Mouse (Mus musculus) gastrocnemius, adult 8-10 months (tissue): Measurements from ENCODE around the gene Dapk2. TPM values are rescaled to one million over a fixed set of nuclear protein-coding genes. Genes with fewer than 3 reads are reported as not detected.

Experiments used
- DNase-seq, 2 experiments: peaks; one replicate each; pipeline ENCODE4 v3.0.0; 2022; ENCODE audit warnings: low spot score in 2 of 2
- total RNA-seq, 4 experiments: library from RNA; stranded (reverse); gene quantifications; 2 replicates each; pipeline ENCODE4 v1.2.4; 2022

The Dapk2 gene
- total RNA-seq: 10 to 100 TPM; 28.1 to 36.2 (median 34.1) TPM

DNA sequence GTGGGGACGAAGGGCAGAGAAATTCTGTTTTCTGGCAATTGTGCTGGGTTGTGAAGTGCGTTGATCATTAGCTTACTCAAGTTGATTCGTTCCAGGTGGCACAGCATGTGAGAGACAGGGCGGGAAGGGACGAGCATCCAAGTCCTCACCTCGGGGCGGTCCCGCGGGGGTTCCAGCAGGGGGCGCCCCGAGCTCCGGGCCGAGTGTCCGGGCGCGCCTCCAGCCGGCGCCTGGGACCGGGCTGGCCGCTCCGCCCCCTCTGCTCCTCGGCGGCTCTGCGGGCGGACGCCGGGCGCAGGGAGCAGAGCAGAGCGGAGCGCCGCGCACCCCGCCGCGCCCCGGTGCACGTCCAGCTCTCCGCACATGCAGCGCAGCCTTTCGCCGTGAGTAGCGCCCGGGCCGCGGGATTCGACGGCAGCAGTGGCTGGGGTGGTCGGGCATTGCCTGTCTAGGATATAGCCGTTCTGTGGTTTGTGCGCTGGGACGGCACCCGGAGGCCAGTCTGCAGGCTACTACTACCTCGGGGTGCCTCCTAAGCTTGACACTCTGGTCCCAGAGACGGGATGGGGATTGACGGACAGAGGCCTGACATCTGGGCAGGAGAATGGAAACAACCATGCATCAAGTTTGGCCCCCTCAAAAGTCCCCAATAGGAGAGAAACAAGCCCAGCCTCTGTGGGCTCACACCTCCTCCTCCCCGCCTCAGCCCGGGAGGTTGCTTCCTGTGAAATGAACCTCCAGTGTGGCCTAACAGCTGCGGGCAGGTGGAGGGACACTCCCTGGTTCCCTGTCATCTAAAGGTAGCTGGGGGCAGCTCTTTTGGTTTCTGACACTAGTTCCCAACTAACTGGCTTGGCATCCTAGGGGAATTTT lies at the start of gene Dapk2:
Gene Dapk2 (plus strand): TSS at position 266 of the 873 bp plus-strand sequence.
- peak; percentile 77 to 86 for DNase-seq

DNA sequence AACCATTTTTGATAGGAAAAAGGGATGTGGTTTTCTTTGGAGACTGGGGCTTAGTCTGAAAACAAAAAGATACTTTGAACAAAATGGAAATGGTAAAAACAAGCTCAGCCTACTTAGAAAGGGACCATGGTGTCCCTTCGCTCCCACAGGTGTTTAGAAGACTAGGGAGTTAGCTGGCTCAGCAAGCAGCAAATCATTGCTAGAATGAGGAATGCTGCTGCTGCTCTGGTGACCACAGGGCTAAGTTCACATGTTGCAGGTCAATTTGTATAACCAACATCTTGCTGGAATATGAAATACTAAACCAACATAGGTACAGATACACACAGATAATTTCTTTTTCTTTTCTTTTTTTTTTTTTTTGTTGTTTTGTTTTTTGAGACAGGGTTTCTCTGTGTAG lies 48.4 kb upstream of the Dapk2 start:
- no peak for DNase-seq

DNA sequence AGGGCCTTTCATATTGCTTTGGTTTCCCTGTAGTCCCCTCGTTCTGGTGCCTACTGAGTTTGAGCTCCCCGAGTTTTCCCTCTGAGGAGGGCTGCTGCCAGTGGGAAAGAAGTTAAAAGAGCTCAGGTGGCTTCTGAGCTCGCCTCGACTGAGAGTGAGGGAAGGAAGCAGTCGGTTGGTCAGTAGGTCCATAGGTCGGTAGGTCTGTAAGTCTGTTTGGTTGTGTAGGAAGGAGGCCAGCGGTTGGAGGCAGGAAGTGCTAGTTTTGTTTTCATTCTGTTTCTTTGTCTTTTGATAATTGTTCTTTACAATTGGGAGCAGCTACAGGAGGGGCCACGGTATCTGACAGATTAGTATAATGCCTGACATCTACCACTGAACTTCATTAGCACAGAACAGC lies 47.9 kb upstream of the Dapk2 start:
- DNase-seq: no peak

DNA sequence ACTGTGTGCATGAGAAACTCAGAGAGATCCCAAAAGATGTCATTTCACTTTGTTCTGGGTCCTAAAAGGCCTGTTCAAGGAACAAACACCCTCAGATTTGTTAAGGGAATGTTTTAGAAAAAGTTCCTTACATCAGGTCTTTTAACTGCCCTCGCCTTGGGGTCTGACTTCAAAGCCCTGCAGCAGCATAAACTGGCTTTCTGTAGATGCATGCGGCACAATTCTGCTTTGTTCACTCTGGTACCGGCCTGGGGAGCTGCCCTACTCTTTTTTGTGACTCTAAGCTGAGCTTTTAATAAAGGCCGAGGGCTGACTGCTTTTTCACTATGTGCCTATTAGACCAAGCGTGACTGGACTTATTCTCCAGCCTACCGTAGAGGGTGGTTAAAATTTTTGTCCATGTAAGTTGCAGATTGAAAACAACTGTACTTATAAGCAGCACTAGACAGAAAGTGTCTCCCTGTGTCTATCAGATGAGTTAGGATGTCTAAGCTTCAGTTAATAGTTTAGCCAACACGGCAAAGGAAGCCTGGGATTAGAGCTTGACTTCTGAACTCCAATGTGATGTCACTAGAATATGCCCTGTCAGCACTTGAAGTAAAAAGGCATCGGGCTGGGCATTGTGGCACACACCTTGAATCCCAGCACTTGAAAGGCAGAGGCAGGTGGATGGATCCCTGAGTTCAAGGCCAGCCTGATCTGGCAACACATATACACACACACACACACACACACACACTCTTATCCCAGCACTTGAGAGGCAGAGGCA lies 47.2 kb upstream of the Dapk2 start:
- no peak for DNase-seq

DNA sequence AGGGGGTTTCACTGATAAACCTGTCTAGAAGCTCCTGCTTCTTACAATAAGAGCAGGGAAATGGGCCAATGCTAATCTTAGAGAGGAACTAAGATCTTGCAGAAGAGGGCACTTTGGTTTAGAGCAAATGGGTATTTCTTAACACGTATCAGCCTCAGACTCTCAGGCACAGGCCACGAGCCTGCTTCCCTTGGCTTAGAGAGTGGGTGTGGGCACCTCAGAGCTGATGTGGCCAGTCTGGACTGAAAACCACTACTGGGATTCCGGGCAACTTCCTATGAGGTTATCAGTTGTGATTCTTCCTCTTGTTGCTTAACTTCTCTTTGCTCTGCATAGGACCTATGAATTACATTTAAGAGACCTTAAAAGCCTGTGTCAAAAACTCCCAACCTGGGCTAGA lies 43.7 kb upstream of the Dapk2 start:
- no peak for DNase-seq

DNA sequence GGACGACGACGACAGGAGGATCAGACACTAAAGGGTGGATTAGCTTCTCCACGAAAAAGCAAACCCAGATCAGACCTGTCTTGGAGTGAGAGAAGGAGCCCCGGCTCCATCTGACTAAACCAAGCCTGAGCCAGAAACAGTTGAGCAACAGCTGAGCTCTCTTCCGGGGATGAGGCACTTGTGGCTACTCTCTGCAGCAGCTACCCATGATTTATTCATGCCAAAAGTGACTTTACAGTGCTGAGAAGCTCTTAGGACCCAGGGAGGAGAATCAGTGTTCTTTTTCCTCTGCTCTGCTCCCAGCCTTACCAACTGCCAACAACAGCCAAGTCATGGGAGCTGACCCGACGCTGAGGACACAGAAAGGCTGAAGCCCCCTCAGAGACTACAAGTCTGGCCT lies 41.1 kb upstream of the Dapk2 start:
- DNase-seq: no peak

DNA sequence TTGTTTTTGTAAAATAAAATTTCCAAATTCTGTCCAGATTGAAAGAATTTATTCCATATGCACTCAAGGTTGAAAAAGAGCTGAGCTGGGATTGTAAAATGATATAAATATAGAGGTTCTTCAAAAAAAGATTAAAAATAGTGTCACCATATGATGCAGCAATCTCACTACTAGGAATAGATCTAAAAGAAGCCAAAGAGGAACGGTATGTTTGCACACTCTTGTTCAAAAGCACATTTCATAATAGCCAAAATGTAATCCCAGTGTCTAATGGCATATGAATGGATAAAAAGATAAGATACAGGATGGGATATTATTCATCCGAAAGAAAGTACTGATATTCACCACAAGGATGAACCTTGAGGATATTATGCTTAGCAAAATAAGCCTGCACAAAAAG lies 38.5 kb upstream of the Dapk2 start:
- no peak for DNase-seq

DNA sequence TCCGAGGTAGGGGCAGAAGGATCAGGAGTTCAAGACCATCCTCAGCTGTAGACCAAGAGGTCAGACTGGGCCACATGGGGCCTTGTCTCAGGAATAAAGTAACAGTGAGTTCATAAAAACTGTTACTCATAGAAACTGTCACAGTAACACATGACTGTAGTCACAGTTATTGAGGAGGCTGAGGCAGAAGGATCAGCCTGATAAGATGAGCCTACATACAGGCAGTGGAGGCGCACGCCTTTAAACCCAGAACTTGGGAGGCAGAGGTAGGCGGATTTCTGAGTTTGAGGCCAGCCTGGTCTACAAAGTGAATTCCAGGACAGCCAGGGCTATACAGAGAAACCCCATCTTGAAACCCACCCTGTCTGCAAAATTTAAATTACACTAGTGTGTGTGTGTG lies 37.9 kb upstream of the Dapk2 start:
- no peak for DNase-seq

DNA sequence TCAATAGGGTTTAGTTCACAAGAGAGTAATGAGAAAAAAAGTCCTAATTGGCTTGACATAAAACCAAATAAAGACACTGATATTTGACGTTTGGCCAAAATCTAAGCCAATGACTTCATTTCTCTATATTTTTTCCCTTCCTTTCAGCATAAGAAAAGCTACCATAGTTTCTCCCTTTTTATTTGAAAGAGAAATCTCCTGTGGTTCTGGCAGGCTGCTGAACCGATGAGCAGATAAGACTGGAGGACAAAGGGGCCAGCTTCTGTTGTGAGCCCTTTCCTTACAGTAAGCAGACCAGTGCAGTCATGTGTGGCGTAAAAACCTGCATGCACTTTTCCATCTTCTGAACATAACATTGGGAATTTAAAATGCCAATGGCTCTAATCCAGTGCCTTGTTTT lies 37.1 kb upstream of the Dapk2 start:
- no peak for DNase-seq

DNA sequence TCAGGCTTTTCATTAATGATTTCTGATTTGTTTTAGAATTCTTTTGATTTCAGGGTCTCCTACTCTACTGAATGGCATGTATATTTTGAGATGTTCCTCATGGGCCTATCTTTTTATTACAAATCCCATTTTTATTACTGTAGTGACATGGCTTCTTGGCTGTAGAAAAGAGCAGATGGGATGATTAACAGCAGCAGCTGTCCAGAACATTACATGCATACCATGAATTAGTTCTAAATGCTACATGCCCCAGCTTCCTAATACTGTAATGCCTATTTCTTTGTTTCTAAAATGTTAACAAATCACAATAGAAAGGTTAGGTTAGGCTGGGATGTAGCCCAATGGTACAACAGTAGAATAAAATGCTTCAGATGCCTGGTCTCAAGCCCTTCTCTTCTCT lies 36.6 kb upstream of the Dapk2 start:
- no peak for DNase-seq

DNA sequence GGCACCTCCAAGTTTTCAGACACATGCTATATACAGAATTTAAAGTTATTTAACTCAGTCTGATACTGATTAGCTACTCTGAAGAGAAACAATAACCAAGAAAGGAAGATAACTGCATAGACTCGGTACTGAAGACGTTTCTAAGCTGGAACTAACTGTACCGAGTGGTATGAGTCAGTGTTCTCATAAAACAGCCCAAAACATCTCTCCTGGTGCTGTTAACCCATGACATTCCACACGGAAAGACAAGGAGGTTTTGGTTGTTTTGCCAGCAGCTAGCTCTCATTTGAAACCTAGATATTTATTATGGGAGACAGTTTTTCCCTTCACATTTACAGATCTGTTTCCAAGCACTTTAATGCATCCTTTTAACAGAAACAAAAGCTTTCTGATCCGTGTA lies 34.4 kb upstream of the Dapk2 start:
- DNase-seq: no peak

DNA sequence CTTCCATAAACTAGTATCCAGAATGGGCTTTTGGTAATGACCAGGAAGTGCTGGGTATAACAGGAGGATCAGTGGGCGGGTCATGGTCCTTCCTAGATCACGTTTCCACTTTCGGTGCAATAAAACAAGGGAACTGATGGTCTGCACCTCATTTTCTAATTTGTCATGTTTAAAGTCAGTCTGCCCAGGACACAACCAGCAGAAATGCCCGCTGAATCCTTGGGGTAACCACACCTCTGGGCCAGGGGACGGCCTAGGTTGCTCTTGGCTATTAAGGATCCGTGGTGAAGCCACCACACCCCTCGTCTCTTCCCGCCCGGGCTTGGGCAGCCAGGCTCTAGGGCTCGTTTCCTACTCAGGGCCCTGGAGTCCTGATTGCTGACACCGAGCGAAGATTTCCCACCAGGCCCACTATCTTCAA lies 33.9 kb upstream of the Dapk2 start:
- DNase-seq: peak in 1 of 2 experiments; percentile 12

DNA sequence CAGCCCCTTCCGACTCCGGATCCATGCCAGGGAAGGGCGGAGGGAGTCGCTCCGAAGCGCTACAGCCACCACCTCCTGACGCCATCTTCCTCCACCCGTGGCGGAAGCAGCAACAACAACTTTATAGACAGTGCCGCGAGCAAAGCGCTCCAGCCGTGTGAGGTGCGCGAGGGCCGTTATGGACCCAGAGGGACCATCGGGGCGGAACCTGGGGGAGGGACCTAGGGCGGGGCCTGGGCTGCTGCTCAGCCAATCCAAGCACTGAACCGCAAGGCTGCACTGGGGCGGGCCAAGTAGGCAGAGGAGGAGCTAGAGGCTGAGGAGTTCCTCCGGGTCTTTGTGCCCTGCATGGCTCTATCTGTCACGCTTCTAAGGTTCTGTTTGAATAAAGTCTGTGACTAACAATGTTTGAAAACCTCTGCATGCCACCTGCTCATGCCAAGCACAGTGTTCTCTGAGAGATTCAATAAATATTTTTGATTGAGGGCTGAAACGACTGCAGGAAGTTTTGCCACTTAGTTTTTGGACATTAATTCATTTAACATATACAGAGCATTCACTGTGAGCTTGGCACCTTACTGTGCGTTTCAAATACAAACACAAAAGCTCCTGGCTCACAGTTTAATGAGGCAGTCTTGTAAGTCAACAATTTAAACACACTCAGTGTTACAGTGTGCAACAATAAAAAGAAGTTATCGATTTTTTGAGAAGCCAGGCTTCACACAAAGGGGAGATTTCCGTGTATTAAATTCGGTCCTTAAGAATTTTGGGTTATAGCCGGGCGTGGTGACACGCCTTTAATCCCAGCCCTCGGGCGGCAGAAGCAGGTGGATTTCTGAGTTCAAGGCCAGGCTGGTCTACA lies 33.1 kb upstream of the Dapk2 start:
- DNase-seq: peak; percentile 97 to 98

DNA sequence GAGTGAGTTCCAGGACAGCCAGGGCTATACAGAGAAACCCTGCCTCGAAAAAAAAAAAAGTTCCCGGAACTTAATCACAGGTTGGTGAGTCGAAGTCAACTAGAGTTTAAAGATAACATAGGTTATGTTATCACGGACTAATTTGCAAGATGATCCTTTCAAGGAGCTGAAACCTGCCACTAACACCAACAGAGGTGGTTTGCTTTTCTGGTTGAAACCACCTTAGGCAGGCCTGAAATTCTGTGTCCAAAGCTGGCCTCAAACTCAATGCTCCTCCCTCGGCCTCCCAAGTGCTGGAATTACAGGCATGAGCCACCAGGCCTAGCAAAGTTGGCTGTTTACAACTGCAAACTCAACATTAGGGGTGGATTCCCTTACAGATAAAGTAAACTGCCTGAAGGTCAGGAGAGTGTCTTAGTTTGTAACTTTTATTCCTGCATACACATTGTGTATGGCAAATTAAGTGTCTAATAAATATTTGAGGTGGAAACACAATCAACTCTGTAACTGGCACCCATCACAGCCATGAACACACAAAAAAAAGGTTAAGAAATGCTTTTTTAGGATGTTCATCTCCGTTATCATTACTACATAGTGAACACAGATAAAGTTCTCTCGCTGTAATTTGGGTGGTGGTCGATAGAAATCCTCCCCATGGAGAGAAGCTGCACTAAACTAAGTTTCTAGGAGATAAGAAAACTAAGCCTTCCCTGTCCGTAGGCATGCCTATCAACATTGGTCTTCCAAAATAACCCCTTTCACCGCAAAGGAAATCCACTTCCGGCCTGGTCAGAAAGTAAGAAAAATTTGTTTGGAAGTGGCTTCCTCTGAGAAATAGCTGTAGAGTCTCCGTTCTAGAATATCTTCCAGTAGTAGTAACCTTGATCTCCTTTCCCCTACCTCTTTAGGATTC lies 32.2 kb upstream of the Dapk2 start:
- DNase-seq: no peak

DNA sequence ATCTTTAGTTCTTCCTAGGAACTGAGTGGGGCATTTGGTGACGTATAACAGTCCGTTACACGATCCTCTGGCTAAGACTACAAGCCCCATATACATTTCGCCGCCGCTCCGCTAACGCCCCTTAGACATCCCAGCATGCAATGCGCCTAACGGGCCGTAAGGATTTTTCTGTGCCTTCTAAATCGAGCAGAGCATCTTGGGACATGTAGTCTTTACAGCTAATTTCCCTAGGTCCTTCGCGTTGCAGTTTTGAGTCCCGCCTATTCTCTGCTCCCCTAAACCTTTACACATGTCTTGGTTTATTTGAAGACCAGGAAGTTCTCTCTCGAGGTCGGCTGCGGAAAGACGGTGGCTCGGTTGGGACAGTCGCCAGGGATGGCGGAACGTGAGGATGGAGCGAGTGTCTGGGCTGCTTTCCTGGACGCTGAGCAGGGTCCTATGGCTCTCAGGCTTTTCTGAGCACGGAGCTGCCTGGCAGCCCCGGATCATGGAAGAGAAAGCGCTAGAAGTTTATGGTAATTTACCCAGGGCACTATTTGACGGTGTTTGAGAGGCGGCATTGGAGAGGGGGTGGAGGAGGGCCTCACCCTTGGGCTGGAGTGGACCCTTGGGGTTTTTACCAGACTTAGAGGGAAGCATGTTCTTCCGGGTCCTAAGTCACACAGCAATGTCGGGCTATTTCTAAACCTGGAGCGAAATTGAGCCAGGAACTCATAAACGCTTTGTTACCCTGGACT lies 31.4 kb upstream of the Dapk2 start, which contains the start of the genes Snx1 and Ciao2a:
Gene Snx1 (minus strand): TSS at position 132 of the 737 bp plus-strand sequence.
Gene Ciao2a (plus strand): TSS at position 156 of the 737 bp plus-strand sequence.
- peak; percentile 86 to 90 for DNase-seq

DNA sequence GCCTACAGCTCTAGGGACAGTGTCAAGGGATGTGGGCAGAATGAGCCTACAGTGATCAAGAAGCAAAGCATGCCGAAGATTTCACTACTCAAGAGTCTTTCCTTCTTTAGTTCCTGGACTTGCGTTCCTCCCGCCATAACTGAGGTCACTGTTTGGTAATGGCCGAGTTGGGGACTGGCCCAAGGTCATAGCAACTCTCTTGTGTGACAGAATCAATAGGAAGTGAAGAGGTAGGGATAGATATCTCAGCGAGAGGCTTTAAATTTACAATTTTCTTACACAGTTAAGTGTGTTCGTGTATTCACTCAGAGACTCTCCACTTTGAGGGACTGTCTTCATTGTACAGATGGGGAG lies 30.9 kb upstream of the Dapk2 start:
- no peak for DNase-seq

DNA sequence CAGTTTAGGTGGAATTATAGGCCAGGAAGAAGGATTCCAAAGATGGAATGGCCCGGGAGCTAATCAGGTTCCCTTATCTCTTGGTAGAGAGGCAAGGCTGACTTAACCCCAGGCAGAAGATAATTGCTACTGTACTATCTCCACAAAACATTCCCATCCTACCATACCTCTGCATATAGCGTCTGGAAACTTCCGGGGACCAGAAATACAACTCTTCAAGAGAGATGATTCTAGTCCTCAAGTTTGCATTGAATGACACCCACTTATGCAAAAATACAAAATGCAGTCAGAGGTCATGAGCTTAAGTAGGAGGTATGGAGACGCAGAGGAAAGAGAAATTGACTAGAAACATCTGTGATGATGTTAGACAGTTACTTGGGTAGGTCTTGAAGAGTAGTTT lies 30.1 kb upstream of the Dapk2 start:
- no peak for DNase-seq

DNA sequence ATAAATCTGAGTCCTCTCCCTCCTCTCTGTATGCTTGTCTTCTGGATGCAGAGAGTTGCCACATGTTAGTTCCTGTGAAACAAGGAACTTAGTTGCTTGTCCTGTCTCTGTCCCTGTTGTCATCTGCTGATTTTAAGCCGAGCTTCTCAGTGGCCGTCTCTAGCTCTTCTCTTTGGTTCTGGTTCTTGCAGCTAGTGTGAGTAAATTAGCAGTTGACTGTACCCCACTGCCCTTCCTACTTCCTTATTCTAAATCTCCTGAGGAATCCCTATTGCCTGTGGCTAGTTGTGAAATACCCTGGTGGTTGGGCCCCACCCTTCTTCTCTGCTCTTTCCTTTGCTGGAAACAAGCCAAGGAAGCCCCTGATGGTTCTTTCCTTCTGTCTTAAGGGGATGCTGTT lies 26.6 kb upstream of the Dapk2 start:
- DNase-seq: no peak

DNA sequence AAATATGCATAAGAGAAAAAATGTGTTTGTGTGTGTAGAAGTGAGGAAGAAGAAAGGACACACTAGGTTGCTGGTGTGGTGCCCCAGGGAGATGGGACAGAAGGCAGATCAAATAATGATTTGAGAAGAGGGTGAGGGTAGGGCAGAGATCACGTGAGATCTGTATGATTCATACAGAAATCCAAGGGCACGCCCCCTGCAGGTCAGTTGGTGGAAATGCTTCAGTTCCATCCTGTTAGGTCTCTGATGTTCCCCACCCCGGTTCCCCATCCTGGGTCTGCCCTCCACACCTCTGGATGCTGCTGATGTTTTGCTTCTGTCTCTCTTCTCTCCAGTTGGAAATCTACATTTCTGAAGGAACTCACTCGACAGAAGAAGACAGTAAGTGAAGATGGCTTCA lies 22.1 kb upstream of the Dapk2 start:
- DNase-seq: no peak

DNA sequence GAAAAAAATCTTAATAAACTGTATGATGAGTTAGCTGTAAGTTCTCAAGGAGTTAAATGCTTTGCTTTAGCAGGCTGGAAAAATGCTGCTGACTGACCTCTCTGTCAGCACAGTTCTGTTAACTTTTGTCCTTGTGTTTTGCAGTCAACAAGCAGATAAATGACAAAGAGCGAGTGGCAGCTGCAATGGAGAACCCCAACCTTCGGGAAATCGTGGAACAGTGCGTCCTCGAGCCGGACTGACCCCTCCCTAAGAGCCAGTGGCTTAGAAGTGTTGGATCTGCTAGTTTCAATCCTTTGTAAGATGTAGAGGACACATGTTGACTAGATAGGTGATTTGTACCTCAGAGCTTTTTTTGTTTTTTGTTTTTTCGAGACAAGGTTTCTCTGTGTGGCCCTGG lies 19.8 kb upstream of the Dapk2 start:
- DNase-seq: no peak
